Mouse (Mus musculus) embryonic facial prominence, embryonic 11.5 days (tissue): ENCODE data around the gene Nebl. TPM values are rescaled to one million over a fixed set of nuclear protein-coding genes. Genes with fewer than 3 reads are reported as not detected.

Experiments used
- ATAC-seq: fragments of 200-750 bp; cut with Nextera tagmentation; replicated peaks from 2 replicates; pipeline ENCODE4 v1.8.0; 2017; ENCODE audit warnings: low read depth; ENCODE audit not compliant: insufficient number of reproducible peaks, low FRiP score, low TSS enrichment
- DNase-seq: peaks from one replicate; pipeline ENCODE4 v3.0.0-alpha.2; 2015; ENCODE audit warnings: low spot score
- H3K27ac ChIP-seq: fragments of 300-500 bp; sonication (generic); replicated peaks from 2 replicates; pipeline ENCODE4 v1.5.1; 2014; ENCODE audit warnings: mild to moderate bottlenecking, low read depth, low read length, control low read depth
- H3K27me3 ChIP-seq: fragments of 300-500 bp; sonication (generic); 2 replicates; pipeline ENCODE4 v1.6.1; 2014; ENCODE audit warnings: mild to moderate bottlenecking, low read length, moderate library complexity, mixed read lengths; ENCODE audit not compliant: control insufficient read depth, insufficient read depth
- H3K36me3 ChIP-seq: fragments of 300-500 bp; sonication (generic); replicated peaks from 2 replicates; pipeline ENCODE4 v1.6.1; 2014; ENCODE audit warnings: low read depth, mild to moderate bottlenecking, low read length, moderate library complexity, mixed read lengths; ENCODE audit not compliant: control insufficient read depth, insufficient read depth
- H3K4me1 ChIP-seq: fragments of 300-500 bp; sonication (generic); 2 replicates; pipeline ENCODE4 v1.6.1; 2014; ENCODE audit warnings: low read length, mixed read lengths; ENCODE audit not compliant: control insufficient read depth, insufficient read depth
- H3K4me2 ChIP-seq: fragments of 300-500 bp; sonication (generic); 2 replicates; pipeline ENCODE4 v1.6.1; 2014; ENCODE audit warnings: low read depth, mild to moderate bottlenecking, control low read depth, low read length, moderate library complexity
- H3K4me3 ChIP-seq: fragments of 300-500 bp; sonication (generic); 2 replicates; pipeline ENCODE4 v1.5.1; 2014; ENCODE audit warnings: low read depth, low read length, control low read depth
- H3K9ac ChIP-seq: fragments of 300-500 bp; sonication (generic); replicated peaks from 2 replicates; pipeline ENCODE4 v1.6.1; 2014; ENCODE audit warnings: mild to moderate bottlenecking, control low read depth, low read length
- H3K9me3 ChIP-seq: fragments of 300-500 bp; sonication (generic); replicated peaks from 2 replicates; pipeline ENCODE4 v1.6.1; 2016; ENCODE audit warnings: mild to moderate bottlenecking, low read length, inconsistent platforms, mixed read lengths; ENCODE audit not compliant: control insufficient read depth
- WGBS: fragments of 180-500 bp; shearing (Covaris S2); extraction: QIAGEN DNeasy Blood & Tissue Kit; methylation state at CpG from one replicate; pipeline ENCODE4 v1.1.7; 2014; 5-methylcytosine and 5-hydroxymethylcytosine counted together
- polyA plus RNA-seq: library from polyadenylated mRNA; unstranded; fragments of >200 nt; fragmentation: Nextera tagmentation; extraction: Ambion mirVana; gene quantifications from 2 replicates; pipeline ENCODE4 v1.2.1, GENCODE M21; 2014

Nebl gene
- polyA plus RNA-seq, 1 experiment from 2014 or later = 8.9 TPM

- DNase-seq (no peak), ATAC-seq (no peak)
- Histone ChIP-seq H3K4me2 (no peak overlapping the region), H3K27me3 (no peaks in the 10 kb centered on the region), H3K9ac (no peak overlapping the region), H3K4me3 (no peak overlapping the region), H3K27ac (no peak overlapping the region), H3K4me1 (no peaks in the 10 kb centered on the region), H3K9me3 (no peaks in the 10 kb centered on the region), H3K36me3 (no peaks in the 10 kb centered on the region)
- 49% methylated on average over 4 of the region's 4 CpGs for WGBS
These were observed 181.2 kb downstream of the Nebl start for GRCm38 (mm10) chr2:17549895-17550558.

- no peak for ATAC-seq
- no peaks in the 10 kb centered on the region for H3K4me1 ChIP-seq
- H3K27me3 ChIP-seq = no peaks in the 10 kb centered on the region
These were observed 184.8 kb downstream of the Nebl start for GRCm38 (mm10) chr2:17546354-17546948.

GRCm38 (mm10) chr2:17539737-17540136, 191.5 kb downstream of the Nebl start:
- WGBS = 57% methylated on average over 10 of the region's 10 CpGs
- no peak overlapping the region for H3K9ac ChIP-seq

More at GRCm38 (mm10) chr2:17546354-17546948, 184.8 kb downstream of the Nebl start:
- no peak overlapping the region for H3K4me2 ChIP-seq
- no peak overlapping the region for H3K9ac ChIP-seq
- H3K4me3 ChIP-seq = no peak overlapping the region
- no peak for DNase-seq
- 72% methylated on average over 3 of the region's 3 CpGs for WGBS
- H3K36me3 ChIP-seq = no peaks in the 10 kb centered on the region
- H3K9me3 ChIP-seq = no peaks in the 10 kb centered on the region
- no peak overlapping the region for H3K27ac ChIP-seq

GRCm38 (mm10) chr2:17538493-17538892, 192.8 kb downstream of the Nebl start:
- DNase-seq (no peak), ATAC-seq (no peak)
- Histone ChIP-seq H3K4me1 (no peaks in the 10 kb centered on the region; the same call in 1 of the 2 replicates), H3K4me3 (no peak overlapping the region), H3K36me3 (no peaks in the 10 kb centered on the region), H3K27ac (no peak overlapping the region), H3K27me3 (no peaks in the 10 kb centered on the region), H3K9ac (no peak overlapping the region), H3K4me2 (no peak overlapping the region), H3K9me3 (no peaks in the 10 kb centered on the region)
- 82% methylated on average over 4 of the region's 4 CpGs for WGBS

More at GRCm38 (mm10) chr2:17539737-17540136, 191.5 kb downstream of the Nebl start:
- Histone ChIP-seq H3K27ac (no peak overlapping the region), H3K4me3 (no peak overlapping the region), H3K36me3 (no peaks in the 10 kb centered on the region), H3K4me1 (no peaks in the 10 kb centered on the region; the same call in 1 of the 2 replicates), H3K4me2 (no peak overlapping the region), H3K27me3 (no peaks in the 10 kb centered on the region), H3K9me3 (no peaks in the 10 kb centered on the region)
- ATAC-seq = no peak
- peak; percentile 10 for DNase-seq

GRCm38 (mm10) chr2:17531355-17532105, 199.7 kb downstream of the Nebl start:
- ATAC-seq = no peak
- Histone ChIP-seq H3K36me3 (no peaks in the 10 kb centered on the region), H3K27me3 (no peaks in the 10 kb centered on the region), H3K4me2 (no peak overlapping the region), H3K27ac (no peak overlapping the region), H3K9me3 (no peaks in the 10 kb centered on the region), H3K9ac (no peak overlapping the region), H3K4me1 (no peaks in the 10 kb centered on the region), H3K4me3 (no peak overlapping the region)
- WGBS = 85% methylated on average over 12 of the region's 12 CpGs
- no peak for DNase-seq

GRCm38 (mm10) chr2:17525739-17526526, 205.3 kb downstream of the Nebl start:
- Histone ChIP-seq H3K4me2 (no peak overlapping the region), H3K4me3 (no peak overlapping the region), H3K9ac (no peak overlapping the region), H3K36me3 (no peaks in the 10 kb centered on the region), H3K9me3 (no peaks in the 10 kb centered on the region), H3K4me1 (no peaks in the 10 kb centered on the region), H3K27ac (no peak overlapping the region), H3K27me3 (no peaks in the 10 kb centered on the region)
- ATAC-seq (no peak), DNase-seq (no peak)
- WGBS = 68% methylated on average over 5 of the region's 5 CpGs

- Histone ChIP-seq H3K27ac (no peak overlapping the region), H3K9me3 (no peaks in the 10 kb centered on the region), H3K36me3 (no peaks in the 10 kb centered on the region), H3K4me1 (no peaks in the 10 kb centered on the region), H3K4me2 (no peak overlapping the region), H3K27me3 (no peaks in the 10 kb centered on the region), H3K9ac (no peak overlapping the region), H3K4me3 (no peak overlapping the region)
- ATAC-seq (no peak), DNase-seq (peak; percentile 31)
- 38% methylated on average over 4 of the region's 4 CpGs for WGBS
These were observed 206.1 kb downstream of the Nebl start for GRCm38 (mm10) chr2:17525211-17525610.
